Mouse (Mus musculus) olfactory bulb, adult 2 months (tissue): ENCODE data around the gene Eif2b3.

Experiments
- CTCF ChIP-seq: fragments of 200-500 bp; IDR thresholded peaks from 2 replicates; pipeline ENCODE4 v1.5.1; 2012; ENCODE audit warnings: low read depth, mild to moderate bottlenecking, low read length, moderate library complexity; ENCODE audit not compliant: insufficient read depth
- POLR2A ChIP-seq: fragments of 200-500 bp; IDR thresholded peaks from 2 replicates; pipeline ENCODE4 v1.6.1; 2012; ENCODE audit warnings: mild to moderate bottlenecking, low read depth, low read length, moderate library complexity; ENCODE audit not compliant: insufficient read depth

- TF ChIP-seq CTCF (no peak), POLR2A (no peak)
These were observed 11.9 kb downstream of the Eif2b3 start for GRCm38 (mm10) chr4:117031105-117031504.
